Mouse (Mus musculus): ENCODE measurements around the gene Gm45808.

The Gm45808 gene

GRCm38 (mm10) chr7:45433835-45434202, 52.8 kb downstream of the Gm45808 start:
- DNase-seq (ENCODE audit: low read depth, low spot score) = no peak
- Histone ChIP-seq H3K36me3 (ENCODE audit: control insufficient read depth, insufficient read depth, low read length, poor library complexity, severe bottlenecking) (peaks cover 3% of the 10 kb centered on the region; the same call in 1 of the 2 replicates), H3K27me3 (ENCODE audit: control insufficient read depth, insufficient read depth, low read length, poor library complexity, severe bottlenecking) (no peaks in the 10 kb centered on the region)

DNA sequence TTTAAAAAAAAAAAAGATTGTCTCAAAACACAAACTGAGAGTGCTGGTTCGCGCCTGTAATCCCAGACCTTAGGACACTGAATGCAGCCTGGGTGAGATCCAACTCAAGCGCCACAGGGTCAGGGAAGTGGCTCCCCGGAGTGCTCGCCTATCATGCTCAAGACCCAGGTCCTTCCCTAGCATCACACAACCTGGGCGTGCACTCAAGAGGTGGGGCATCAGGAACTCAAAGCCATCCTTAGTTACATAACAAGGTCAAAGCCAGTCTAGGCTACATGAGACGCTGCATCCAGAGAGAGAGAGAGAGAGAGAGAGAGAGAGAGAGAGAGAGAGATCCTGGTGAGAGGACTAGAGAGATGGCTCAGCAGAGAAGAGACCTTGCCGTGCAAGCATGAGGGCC, 60.1 kb downstream of the Gm45808 start:
- Histone ChIP-seq H3K27me3 (ENCODE audit: control insufficient read depth, insufficient read depth, low read length, poor library complexity, severe bottlenecking) (no peaks in the 10 kb centered on the region), H3K36me3 (ENCODE audit: control insufficient read depth, insufficient read depth, low read length, poor library complexity, severe bottlenecking) (peaks cover 18% of the 10 kb centered on the region)
- no peak for DNase-seq (ENCODE audit: low read depth, low spot score)

GRCm38 (mm10) chr7:45421194-45421593, 65.4 kb downstream of the Gm45808 start:
- Histone ChIP-seq H3K36me3 (ENCODE audit: control insufficient read depth, insufficient read depth, low read length, poor library complexity, severe bottlenecking) (peaks cover 19% of the 10 kb centered on the region), H3K27me3 (ENCODE audit: control insufficient read depth, insufficient read depth, low read length, poor library complexity, severe bottlenecking) (no peaks in the 10 kb centered on the region)
- no peak for DNase-seq (ENCODE audit: low read depth, low spot score)

DNA sequence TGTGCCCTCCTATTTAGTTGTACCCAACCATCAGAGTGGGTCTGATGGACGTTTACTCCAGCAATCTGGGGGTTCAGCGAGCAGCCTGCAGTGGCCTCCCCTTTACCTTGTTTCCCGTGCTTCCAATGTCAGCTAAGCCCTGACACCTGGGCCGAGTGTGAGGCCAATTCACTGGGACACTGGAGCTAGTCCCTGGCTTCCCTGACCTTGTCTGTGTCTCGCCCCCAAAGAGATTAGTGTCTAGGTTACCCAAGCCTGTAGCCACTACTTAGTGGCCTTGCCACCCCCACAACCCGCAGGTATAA, 66.0 kb downstream of the Gm45808 start, which contains the start of gene Lhb:
Lhb (plus strand) TSS at position 206 of the 305 bp plus-strand sequence.
- DNase-seq (ENCODE audit: low read depth, low spot score) = no peak
- H3K36me3 ChIP-seq (ENCODE audit: control insufficient read depth, insufficient read depth, low read length, poor library complexity, severe bottlenecking) = peaks cover 19% of the 10 kb centered on the region
- H3K27me3 ChIP-seq (ENCODE audit: control insufficient read depth, insufficient read depth, low read length, poor library complexity, severe bottlenecking) = no peaks in the 10 kb centered on the region

DNA sequence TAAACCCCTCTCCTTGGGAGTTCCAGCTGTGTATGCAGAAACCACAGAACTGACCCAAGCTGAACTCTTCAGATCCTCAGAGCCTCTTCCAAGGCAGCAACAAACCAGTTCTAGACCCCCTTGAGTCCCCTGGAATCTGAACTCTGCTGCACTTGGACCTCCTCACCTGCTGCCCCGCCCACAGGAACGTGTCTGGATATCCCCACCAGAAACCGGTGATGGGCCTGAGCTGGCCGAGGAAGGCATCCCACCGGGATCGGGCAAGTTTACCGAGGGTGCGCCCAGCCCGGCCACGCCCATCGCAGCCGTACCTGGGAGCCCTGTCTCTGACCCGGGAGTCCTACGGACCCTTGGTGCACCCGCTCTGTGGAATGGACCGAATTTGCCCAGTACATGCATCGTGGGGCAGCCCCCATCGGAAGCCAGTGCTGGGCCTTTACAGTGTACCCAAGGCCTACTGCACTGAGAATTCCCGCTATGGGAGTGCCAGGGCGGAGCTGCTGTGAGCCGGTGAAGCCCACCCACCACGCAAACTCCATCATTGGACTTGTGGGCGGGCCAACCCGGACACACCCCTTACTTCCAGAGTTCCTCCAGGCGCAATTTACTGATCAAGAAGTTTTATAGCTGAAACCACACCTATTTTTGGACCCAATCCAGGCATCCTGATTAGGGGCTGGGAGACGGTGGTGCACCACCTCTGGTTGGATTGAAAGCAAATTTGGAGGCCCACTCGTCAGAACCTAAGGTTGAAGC, 66.6 kb downstream of the Gm45808 start:
- H3K36me3 ChIP-seq (ENCODE audit: control insufficient read depth, insufficient read depth, low read length, poor library complexity, severe bottlenecking) = peaks cover 19% of the 10 kb centered on the region
- DNase-seq (ENCODE audit: low read depth, low spot score) = no peak
- no peaks in the 10 kb centered on the region for H3K27me3 ChIP-seq (ENCODE audit: control insufficient read depth, insufficient read depth, low read length, poor library complexity, severe bottlenecking)

DNA sequence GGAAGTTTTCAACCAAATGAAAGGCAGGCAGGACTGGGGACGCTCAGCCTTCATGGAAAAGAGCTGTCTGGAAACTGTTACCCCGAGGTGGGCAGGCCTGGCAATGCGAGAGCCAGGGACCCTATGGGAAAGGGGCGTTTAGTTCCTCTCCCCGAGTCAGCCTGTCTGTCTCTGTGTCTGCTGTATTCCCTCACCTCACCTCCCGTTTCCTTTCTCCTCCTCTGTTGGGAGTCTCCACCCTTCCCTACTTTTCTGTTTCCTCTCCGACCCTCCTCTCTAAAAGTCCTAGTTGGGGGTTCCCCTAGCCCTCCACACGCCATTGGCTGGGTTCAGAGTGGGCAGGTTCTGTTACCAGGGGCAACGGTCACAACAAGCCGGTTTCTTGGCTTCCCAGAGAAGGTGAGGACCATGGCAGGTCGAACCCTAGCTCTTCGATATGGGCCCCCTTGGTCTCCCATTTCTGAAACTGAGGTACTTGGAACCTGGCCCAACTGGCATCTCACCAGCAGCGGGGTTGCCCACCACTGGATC, 68.6 kb downstream of the Gm45808 start:
- DNase-seq (ENCODE audit: low read depth, low spot score) = no peak
- Histone ChIP-seq H3K36me3 (ENCODE audit: control insufficient read depth, insufficient read depth, low read length, poor library complexity, severe bottlenecking) (peaks cover 16% of the 10 kb centered on the region), H3K27me3 (ENCODE audit: control insufficient read depth, insufficient read depth, low read length, poor library complexity, severe bottlenecking) (no peaks in the 10 kb centered on the region)

Data from splenic B cell, adult 2 months (primary cell).